Mouse (Mus musculus) kidney, adult 2 months (tissue): ENCODE measurements at regions not wholly inside any gene's neighbourhood (a gene's known extent, or its start where the extent isn't known, plus 50 kb on each side); places are given as distances from the start of the nearest gene placed in this dataset.

Experiments used
- CTCF ChIP-seq: fragments of 200-500 bp; conservative IDR thresholded peaks from 2 replicates; pipeline ENCODE4 v1.5.1; 2011; ENCODE audit warnings: low read depth, mild to moderate bottlenecking, control low read depth, low read length, moderate library complexity, mixed read lengths; ENCODE audit not compliant: insufficient read depth, insufficient read length
- POLR2A ChIP-seq: fragments of 200-500 bp; IDR thresholded peaks from one replicate; pipeline ENCODE4 v1.6.1; 2011; ENCODE audit warnings: low read depth, low read length, control low read depth

- TF ChIP-seq POLR2A = no peak
- no peak for TF ChIP-seq CTCF
Observed at GRCm38 (mm10) chr12:110186911-110187245, 92.0 kb upstream of the Dio3 start.
